Mouse (Mus musculus) gastrocnemius, adult 18-20 months (tissue): ENCODE results near the gene Prkcz. TPM values are rescaled to one million over a fixed set of nuclear protein-coding genes. Genes with fewer than 3 reads are reported as not detected.
"Not testable (repeated sequence)": the region's sequence is repeated elsewhere in the genome, so short reads cannot be mapped to it uniquely, and the experiment has no call there.

Experiments used
- DNase-seq: peaks from one replicate; pipeline ENCODE4 v3.0.0; 2021; ENCODE audit warnings: low spot score
- total RNA-seq, 2 experiments: library from RNA; stranded (reverse); gene quantifications; 2 replicates each; pipeline ENCODE4 v1.2.3; 2021

The Prkcz gene
- total RNA-seq, 2 experiments from 2014 or later: 3.1 to 3.8 TPM

DNA sequence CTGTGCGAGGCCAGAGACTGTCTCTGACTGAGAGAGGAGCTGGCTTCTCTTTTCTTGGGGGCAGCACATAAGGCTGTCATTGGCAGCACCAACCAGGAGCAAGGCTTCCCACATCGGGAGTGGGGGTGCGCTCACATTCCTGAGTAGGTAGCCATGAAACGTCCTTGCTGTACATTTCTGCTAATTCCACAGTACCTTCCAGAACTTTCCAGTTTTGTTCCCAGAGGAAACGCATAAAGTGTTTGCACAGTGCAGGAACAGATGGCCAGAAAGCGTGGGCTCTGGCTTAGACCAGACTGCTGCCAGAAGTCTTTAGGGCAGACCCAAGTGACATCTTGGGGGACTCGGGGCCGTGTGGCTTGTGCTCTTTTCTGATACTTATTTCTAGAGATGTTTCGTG is 77.6 kb downstream of the Prkcz start:
- no peak for DNase-seq

DNA sequence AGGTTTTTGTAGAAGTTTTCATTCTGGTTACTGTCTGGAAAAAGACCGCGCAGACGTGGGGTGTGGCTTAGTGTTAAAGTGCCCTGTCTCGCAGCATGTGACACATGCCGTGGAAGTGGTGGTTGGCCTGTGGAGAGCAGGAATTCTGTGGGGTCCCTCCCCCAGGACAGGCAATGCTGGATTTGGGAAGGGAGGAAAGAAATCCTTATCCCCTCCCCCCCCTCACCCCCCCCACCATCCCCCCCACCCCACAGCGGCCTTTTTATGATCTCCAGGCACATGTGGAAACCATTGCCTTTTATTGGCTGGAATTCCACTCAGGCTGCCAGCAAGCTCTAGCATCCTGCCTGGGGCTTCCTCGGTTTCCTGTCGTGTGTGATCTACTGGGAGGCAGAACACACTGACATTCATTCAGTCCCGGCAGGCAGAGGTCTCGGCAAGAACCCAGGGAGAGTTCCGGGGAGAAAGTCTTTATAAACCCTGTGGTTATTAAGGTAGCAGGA is 78.1 kb downstream of the Prkcz start:
- DNase-seq: peak; percentile 38

DNA sequence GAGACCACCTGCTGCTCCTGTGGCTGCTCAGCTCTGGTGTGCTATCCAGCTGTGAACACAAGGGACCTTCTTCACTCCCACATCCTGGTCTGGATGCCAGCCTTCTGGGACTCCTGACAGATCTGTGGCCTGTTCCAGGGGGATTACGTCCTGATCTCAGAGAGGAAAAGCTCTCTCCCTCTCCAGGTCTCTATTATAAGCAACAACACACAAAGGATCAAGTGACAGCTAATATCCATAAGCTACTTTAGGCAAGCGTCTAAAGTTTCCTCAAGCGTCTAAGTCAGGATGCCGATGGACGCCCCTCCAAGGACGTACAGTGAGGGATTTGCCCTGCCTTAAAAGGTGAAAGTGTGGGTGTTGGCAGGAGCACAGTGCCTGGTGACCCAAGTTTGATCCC is 78.9 kb downstream of the Prkcz start:
- no peak for DNase-seq

DNA sequence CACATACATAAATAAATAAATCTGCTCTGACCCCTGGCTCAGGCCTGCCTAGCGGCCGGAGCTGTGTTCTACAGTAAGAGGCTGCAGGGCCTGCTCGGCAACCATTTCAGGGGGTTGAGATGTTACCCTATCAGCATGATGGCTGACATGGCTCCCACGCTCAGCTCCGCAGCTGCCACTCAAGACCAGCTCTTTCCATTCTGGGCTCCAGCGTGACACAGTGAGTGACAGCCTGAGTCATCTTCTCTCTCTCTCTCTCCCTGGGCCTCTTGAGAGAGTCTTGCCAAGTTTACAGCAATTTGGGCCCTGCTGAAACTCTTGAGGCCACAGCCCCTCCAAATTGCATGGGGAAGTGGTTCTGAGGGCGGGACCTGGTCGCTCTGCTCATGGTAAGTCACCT is 79.5 kb downstream of the Prkcz start:
- DNase-seq: no peak

DNA sequence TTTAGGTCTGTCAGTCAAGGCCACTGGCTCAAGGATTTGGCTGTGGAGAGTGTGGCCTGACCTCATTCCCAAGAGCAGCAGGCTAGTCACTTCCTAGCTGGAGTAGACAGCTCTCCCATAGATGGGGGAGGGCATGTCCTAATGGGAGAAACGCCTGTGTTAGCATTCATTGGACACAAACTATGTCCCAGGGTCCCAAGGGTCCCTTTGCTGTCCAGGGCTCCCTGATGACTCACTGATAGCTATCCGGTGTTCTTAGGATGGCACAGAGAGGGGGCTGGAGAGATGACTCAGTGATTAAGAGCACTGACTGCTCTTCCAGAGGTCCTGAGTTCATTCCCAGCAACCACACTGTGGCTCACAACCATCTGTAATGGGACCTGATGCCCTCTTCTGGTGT is 79.9 kb downstream of the Prkcz start:
- no peak for DNase-seq

DNA sequence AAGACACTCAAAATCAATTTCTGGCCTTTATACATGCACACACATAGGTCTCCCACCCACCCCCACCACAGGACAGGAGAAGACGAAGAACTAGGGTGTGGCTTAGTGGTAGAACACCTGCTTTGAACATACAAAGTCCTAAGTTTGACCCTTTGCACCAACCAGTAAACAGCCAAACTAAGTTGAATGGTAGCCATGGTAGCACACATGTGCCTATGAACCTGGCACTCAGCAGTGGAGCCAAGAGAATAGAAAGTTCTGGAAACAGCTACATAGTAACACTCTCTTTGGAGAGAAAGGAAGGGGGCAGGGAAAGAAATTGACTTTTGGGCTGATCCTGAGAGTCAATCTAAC is 80.4 kb downstream of the Prkcz start:
- no peak for DNase-seq

DNA sequence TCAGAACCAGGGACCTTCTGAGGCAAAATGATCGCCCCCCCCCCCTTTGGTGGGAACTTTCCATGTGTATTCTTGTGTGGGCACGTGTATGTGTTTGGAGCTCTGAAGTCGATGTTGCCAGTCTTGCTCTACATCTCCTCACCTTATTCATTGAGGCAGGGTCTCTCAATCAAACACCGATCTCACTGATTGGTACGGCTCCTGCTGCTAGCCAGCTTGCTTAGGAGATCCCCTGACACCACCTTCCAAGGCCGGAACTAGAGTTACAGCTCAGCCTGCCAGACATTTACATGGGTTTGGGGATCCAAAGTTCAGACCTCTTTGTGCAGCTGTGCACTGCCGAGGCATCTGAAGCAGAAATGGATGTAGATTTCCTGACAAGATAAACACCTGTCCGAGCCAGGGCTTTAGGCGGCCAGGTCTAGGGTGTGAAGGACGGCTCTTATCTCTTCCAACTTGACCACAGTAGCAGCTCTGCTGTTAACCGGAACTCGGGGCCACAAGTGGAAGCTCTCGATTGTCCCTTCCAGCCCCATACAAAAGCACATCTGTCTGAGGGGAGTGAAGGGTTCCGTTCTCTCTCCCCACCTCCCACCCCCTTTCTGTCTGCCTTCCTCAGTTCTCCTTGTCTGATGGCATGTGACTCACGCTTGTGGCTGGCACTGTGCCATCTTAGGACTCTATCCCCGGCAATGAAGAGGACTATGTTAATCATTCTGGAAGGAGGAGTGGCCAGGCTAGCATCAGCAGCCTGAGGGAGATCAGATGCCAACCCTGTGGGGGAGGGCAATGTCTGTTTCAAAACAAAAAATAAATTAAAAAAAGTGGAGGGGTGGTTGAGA is 81.0 kb downstream of the Prkcz start:
- DNase-seq: no peak

DNA sequence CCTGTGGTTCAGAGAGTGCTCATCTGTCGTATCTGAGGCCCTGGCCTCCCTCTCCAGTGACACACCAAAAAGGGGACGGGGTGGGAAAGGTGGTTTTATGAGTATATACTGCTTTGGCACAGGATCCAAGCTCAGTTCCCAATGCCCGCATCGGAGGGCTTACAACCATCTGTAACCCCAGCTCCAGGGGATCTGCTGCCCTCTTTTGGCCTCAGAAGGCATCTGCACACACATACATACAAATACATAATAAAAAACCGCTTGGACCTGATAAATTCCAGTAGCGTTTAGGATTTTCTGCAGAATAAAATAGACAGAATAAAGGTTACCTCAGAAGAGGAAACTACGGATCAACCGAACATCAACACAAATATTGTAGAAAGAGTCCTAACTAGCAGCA is 82.1 kb downstream of the Prkcz start:
- DNase-seq: no peak

DNA sequence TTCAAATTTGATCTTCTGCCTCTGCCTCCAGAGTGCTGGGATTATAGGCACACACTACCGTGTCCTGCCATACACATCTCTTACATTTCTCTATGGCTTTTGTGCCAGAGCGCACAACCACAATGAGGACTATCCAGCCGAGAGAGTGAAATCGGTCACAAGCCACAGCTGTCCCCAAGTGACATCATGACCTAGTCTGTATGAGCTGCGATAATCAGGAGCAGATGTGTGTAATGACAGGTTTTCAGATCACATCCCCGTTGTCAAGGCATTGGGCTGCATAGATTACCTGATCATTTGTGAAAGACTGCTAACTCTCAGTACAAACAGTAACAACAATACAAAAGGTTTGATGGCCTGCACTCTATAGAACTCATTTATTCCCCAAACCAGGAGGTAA is 83.2 kb downstream of the Prkcz start:
- DNase-seq: no peak

DNA sequence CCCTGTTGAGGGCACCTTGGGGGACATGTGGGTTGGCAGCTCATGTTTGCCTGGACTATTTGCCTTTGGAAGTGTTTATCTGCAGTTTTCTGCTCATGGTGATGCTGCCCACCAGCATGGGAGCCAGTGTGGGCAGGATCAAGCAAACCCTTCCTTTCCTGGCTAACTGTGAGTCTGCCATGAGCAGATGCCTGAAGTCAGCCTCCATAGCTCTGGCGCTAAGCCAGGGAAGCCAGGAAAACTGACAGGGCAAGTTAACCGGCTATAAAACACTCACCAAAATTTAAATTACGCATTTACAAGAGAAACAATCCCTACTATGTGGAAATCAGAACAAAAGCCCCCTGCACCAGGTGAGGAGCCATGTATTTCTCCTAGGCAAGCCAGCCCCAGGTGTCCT is 86.3 kb downstream of the Prkcz start:
- no peak for DNase-seq

DNA sequence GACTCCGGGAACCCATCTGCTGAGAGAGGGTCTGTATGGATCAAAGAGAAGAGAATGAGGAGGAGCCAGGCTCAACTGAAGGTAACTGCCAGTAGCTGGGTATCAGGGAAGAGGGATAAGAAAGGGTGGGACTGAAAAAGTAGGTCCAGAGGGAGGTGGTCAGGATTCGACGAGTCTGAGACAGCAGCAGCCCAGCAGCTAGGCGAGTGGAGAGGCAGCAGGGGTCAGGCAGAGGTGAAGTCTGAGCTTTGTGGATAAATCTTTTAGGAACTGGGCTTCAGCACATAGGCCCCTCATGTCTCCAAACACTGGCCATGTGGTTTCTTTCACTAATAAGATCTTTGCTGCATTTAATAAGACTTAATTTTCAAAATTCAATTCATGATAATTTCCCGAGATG is 86.7 kb downstream of the Prkcz start:
- no peak for DNase-seq

DNA sequence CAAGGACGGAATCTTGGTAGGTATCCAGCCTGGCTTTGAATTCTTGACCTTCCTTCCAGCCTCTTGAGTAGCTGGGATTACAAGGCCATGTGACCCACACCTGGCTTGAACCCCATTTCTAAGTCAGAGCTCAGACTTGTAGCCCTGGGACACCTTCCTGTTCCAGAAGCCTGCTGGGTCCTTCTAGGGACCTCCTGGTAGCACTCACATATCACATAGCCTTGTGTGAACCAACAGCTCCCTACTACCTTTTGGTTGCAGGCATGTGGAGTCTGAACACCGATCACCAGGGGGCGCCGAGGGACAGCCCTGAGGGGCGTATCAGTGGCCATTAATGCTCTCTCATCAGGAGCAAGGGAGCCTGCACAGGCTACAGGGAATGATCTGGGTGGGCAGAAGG is 92.8 kb downstream of the Prkcz start:
- DNase-seq: peak; percentile 82

DNA sequence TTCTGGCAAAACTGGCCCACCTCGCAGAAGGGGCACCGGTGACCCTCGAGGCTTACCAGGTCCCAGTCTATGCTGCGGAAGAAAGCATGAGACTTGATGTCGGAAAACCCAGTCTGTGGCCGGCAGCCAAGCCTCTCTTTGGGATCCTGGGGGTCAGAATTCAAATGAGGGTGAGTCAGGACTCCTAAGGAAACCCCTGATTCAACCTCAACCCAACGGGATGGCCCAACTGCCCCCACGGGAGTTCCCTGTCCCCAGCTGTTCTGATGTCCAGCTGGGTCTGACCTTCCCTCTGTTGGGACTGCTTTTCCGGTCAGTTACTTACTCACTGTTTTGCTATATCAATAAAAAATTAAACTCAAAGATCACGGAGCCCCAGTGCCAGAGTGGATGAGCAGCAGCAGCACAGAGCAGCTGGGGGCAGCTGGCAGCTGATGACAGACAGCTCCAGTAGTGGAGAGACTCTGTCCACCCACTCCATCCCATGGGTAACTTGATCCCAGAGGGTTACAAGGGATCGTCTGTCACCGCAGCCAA is 93.5 kb downstream of the Prkcz start:
- peak; percentile 15 for DNase-seq

DNA sequence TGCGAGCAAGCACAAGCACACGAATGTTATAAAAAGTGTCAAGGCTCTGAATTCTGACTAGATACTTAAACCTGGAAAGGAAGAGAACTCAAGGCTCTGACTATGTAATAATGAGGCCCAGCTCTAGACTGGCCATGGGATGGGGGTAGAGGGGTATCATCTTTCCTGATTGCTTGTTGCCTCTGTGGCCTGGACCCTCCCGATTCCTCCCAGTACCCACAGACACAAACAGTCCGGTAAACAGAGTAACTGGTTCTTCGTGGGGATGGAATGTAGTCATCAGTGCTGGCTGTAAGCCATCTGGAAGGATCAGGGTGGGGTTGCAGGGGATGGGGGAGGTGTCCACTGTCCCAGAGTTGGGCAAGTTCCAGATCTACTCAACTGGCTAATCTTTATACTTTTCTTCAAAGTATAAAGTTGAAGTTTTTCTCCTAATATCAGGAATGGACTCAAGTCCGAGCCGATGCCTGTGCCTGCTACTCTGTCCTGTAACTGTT is 94.1 kb downstream of the Prkcz start:
- DNase-seq: peak; percentile 23

DNA sequence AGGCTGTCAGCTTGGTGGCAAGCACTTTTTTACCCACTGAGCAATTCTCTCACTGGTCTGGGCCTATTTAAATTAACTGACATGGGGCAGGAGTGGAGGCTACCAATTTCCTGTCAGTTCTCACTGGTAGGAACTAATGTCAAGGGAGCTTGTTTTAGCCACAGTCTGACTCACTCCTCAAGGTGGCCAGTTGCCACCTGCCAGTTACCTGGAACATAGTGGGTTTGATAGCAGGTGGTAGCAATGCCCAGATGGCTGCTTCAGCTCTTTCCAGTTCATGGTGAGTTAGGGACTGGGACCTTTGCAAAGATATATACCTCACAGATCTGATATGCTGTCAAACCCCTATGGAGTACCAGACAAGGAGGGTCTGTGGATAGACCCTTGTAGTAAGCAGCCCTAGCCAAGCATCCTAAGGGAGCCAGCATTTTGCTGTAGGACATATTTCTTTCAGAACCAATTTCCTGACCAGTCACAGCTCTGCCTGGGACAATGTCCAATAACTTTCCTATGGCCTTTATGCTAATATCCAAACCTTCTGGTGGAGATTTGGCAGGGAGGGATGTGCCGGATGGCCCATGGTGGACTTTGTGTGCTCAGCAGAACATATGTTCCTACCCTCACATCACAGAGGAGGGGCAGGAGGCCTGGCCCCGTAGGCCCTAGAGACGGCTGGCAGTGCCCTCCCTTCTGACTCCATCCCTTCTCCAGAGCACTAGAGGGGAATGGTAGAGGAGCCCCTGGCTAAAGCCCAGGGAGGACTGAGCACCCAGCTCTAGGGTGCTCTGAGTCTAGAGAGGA is 96.4 kb downstream of the Prkcz start:
- no peak for DNase-seq

DNA sequence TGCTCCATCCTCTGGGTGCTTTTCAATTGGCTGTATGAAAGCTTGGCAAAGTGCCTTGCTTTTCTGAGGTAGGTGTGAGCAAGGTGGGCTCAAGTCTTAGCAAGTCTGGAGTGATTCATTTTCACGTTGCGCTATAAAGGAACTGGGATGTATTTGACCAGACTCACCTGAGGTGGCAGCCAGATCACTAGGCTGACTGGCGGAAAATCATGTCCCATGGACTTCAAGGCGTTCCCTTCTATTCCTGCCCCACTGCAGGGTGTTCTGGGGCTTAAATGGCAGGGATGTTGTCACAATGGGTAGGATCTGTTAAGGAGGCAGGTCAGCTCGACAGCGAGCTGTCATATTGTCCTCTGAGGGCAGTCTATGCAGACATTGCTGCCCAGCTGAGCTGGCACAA is 108.9 kb downstream of the Prkcz start:
- DNase-seq: no peak

DNA sequence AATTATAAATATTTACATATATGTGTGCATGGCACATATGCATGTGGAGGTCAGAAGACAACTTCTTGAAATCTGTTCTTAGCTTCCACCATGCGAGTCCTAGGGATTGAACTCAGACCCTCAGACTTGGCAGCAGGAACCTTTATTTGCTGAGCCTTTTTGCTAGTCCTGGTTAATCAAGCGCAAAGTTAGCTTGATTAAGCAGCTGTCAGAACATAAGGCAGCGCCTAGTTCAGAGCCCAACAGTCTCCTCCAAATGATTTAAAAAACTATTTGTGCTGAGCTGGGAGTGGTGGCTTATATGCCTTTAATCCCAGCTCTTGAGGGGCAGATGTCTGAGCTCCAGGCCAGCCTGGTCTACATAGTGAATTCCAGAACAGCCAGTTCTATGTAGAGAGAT is 110.0 kb downstream of the Prkcz start:
- DNase-seq: no peak

DNA sequence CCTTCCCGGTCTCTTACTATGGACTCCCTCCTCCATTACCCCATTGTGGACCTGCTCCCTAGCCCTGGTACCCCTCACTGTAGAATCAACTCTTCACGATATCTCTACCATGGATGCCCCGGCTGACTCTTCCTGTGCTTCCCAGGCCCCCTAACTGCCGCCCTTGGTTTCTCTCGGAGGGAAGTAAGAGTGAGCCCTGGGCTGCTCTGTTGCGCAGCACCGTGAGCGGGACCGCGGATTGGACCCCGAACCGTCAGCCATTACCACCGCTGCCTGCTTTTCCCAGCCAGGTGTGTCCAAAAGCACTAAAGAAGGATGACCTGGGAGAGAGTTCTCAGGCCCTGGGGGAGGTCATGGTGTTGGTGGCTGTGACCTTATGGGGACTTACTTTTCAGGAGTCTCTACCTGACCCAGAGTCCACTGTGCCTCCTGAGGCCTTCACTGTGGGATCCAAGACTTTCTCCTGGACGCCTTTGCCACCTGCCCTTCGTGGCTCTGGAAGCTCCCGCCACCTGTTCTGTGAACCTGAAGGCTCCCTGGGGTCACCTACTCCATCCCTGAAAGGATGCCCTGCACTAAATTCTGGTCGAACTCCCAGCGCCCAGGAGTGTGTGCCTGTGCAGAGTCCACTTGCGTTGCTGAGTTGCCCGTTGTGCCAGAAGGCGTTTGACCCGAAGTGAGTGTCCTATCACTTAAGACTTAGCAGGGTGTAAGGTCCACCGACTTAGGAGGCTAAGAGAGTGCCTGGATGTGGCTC is 110.6 kb downstream of the Prkcz start:
- no peak for DNase-seq

DNA sequence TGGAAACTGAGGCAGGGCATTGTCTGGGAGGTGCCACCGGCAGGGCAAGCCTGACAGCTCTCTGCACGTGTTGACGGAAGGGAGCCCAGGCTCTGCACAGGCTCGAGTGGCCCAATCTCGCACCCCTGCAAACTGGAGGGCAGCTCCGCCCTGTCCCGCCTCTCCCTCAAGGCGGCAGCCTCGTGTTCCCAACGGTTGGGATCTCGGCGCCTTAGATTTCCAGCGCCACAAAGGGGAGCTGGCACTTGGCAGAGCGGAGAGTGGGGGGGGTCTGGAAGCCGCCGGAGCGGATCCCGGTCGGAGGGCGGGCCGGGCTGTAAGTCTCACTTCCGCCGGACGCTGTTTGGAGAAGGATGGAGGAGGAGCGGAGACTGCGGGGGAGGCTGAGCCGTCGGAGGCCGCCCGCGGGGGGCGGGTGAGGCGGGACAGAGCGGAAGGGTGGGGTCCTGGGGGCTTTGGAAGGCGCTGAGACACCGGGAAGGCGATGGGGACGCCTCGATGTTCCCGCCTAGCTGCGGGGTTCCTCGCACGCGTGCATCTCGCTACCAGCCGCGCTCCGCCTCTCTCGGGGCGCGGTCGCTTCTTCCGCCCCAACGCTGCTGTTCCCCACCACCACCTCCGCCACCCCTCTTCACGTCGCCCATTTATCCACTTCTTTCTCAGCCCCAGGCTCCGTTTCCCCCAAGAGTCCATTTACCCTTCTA is 111.4 kb downstream of the Prkcz start, which contains the start of gene Faap20:
TSS of gene Faap20 (plus strand) at position 155 of the 704 bp plus-strand sequence.
- DNase-seq: peak; percentile 84

DNA sequence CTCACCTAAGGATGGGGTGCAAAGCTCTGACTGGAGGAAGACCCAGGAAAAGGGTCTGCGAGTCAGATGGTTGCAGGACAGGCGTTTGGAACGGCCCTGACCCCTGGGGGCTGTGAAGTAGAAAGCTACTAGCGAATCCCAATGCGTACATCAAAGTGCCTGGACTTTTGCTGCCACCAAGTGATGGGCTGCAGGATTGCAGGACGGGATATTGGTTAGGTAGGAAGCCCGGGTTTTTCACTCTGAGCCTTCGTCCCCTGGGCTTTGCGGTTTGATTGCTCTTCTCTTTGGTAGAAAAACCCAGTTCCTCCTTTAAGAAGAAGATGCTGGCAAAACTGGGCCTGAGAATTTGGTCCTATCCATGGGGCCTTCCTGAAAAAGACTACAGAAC is 111.9 kb downstream of the Prkcz start:
- peak; percentile 96 for DNase-seq

DNA sequence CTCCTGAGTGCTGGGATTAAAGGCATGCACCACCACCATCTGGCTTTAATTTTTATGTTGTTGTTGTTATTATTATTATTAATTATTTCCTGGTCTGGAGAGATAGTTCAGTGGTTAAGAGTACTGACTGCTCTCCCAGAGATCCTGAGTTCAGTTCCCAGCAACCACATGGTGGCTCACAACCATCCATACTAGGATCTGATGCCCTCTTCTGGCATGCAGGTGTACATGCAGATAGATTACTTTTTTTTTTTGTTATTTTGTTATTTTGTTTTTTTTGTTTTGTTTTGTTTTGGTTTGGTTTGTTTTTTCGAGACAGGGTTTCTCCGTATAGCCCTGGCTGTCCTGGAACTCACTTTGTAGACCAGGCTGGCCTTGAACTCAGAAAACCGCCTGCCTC is 113.1 kb downstream of the Prkcz start:
- not testable (repeated sequence) for DNase-seq
